Mouse (Mus musculus) neural tube, embryonic 10.5 days (tissue): ENCODE results near the gene E2f8.

ENCODE experiments used
- DNase-seq: peaks from one replicate; pipeline ENCODE4 v3.0.0-alpha.2; 2017; ENCODE audit warnings: low spot score; ENCODE audit errors: extremely low spot score

E2f8 gene

DNA sequence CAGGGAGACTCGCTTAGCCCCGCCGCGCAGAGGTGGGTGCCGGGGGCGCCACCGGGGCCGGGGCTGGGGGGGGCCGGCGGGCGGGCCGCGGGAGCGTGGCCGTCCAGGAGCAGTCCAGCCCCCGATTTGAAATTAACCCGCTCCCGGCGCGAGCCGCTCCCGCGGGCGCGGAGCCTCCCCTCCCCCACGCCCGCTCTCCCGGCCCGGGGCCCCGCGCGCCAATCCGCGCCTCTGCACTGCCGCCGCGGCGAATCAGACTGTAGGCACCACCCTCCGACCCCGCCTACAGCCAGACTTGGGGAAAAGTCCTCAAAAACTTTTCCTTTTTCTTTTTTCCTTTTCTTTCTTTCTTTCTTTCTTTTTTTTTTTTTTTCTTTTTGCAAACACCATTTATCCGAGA, at the start of gene E2f8:
E2f8 (minus strand) TSS at position 111 of the 400 bp plus-strand sequence.
- no peak for DNase-seq

DNA sequence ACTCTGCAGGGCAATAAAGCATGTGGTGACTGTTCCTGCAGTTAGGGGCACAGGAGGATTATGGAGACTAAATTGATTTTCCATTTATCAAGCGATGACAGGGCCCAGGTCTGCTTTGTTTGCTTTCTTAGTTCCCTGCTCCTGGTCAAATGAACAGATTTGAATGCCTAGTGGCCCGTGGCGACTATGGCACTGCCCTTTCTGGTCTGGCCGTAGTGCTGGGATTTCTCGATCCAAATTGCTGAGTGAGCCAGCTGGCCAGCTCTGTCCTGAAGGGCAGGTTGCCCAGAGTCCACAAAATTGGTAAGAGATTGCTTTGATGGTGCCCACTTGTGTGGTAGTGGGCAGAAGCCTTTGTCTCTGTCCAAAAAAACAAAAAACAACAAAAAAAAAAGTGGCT, 49.0 kb upstream of the E2f8 start:
- no peak for DNase-seq

DNA sequence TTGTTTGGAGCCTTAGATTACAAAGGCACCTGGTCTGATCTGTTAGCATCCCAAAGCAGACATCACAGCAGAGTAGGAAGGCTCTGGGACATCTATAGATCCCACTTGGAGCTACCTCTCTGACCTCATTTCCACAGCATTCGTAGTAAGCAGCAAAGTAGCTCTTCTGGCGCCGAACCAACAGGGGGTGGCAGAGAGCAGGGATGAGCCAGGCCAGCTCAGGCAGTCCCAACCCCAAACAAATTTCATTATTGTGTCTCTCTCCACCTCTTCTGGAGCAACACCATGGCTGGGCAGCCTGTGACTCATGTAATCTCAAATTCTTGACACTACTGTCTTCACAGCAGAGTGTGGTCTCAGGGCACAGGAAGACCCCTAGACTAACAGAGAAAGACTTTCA, 47.0 kb upstream of the E2f8 start:
- peak; percentile 67 for DNase-seq

DNA sequence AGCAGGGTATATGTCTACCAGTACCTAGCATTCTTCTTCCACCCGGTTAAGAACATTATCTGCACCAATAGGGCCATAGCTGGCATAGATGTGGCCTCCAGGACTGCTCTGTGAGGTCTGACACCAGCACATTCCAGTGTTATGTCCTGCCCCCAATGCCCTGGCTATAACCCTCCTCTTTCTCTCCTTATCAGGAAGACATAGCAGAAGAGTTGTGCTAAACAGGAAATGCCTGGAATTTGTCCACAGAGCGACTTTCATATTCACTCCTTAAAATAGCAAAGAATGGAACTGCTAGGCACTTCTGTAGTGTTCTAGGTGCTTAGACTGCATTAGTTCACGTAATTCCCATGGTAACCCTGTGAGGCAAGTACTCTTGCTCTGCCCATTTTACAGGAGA, 43.8 kb upstream of the E2f8 start:
- DNase-seq = no peak

DNA sequence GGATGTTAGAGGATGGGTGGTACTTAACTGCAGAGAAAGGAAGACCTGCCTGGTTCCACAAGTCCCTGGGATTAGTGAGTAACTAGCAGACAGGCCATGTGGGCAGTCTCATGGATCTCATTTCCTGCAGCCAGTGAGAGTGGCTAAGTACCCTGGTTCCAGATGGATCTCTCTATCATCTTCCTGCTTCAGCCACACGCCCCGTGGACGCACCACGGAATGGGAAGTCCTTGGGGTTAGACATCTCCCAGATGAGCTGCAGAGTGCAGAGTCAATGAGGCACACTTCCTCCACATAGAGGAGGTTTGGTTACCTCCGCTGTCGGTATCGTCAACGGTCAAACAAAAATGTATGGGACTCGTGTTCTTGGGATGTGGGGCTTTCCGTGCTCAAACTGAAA, 42.2 kb upstream of the E2f8 start:
- no peak for DNase-seq

DNA sequence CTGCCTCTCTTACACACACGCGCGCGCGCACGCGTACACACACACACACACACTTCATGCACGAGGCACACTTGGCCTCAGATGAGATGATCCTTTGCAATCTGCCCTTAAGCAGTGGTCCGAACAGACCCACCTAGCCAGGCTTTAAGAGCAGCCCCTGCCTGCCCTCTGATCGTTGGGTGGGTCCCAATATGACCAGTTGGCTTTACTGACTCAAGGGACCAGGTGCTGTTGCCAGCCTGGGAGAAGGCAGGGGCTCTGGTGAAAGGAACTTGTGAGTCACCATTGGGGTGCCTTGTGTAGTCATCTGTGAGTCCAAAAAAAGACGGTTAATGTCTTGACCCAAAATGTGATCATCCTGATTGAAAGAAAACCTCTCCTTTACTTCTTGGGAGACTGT, 37.0 kb upstream of the E2f8 start:
- DNase-seq = no peak

DNA sequence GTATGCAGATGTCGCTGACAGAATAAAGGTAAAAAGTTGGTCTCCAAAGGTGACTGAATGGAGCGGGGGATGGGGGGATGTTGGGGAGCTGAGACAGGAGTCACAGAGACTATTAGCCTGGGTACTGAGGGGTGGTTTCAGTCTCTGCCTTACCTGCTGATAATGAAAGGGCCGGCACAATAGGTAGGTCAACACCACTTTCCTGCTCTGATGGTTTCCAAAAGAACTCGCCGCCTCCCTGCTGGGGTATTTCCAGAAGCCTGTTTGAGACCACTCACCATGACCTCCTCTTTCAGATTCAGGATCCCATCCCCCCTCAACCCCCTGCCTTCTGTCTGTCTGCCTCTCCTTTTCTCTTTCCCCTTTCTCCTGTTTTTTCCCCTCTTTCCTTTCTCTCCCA, 36.6 kb upstream of the E2f8 start:
- DNase-seq = no peak

DNA sequence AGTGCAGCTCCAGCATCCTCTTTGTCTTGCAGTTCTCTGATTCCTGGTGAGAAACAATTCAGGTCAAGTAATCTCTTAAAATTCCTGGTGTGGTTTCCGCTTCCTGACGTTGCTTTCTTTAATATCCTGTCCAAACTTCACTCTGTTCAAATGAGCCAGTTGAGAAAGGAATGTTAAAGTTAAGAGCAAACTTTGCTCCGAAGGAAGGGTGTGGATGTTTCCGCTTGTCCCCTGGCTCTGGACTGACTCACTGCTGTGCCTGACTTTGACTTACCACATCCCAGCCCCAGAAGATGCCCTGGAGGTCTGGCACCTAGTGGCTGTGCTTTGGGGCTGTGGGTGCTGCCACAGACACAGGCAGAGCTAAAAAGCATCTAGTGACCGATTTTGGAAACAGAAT, 36.1 kb upstream of the E2f8 start:
- no peak for DNase-seq

DNA sequence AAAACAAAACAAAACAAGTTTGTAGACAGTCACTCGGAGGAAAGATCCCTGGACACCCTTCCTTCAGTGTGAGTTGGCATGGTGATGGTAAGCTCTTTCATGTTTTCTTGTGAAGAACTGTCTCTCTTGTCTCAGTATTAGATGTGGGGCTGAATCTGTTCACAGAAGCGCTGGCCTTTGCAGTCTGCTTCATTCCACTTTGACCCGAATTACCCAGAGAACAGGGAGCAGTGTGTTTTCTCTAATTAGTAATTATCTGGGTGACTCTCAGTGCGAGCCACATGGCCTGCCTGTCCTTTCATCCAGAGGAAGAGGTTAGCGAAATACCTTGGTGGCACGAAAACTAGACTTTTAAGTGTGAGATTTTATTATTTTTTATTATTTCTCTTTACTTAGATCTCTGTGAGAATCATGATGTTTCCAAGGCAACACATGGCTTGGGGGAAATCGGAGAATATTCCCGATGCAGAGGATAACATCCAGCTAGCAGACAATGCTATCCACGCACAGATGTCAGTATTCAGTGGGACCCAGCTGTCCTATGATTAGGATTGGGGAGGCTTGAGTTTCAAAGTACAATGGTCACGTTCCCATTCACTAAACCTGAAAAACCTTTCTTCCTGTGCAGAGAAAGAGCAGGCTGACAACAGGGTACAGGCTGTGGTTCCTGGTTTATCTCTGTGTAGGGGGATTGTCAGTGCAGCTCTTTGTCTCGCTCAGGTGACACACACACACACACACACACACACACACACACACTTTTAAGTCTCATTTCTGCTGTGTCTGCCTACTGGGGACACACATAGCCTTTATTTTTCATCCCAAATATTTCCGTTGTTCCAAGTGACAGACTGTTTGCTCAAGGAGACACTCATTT, 33.5 kb upstream of the E2f8 start:
- DNase-seq = no peak

DNA sequence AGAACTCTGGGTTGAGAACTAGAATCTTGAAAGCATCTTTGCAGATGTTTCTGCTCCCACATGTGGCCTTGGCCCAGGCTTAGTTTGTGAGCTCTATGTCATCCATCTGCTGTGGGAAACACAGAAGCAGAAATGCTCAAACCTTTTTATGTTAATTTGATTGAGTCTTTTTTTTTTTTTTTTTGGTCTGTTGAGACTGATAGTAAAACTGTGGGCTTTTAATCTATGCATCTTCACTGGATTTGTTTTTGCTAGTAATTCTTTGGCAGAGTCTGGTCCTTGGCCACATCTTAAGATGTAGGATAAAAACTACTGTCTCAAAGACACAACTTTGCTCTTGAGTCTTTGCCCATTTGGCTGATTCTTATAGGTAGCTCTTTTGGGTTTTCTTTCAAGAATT, 29.8 kb upstream of the E2f8 start:
- DNase-seq = no peak

DNA sequence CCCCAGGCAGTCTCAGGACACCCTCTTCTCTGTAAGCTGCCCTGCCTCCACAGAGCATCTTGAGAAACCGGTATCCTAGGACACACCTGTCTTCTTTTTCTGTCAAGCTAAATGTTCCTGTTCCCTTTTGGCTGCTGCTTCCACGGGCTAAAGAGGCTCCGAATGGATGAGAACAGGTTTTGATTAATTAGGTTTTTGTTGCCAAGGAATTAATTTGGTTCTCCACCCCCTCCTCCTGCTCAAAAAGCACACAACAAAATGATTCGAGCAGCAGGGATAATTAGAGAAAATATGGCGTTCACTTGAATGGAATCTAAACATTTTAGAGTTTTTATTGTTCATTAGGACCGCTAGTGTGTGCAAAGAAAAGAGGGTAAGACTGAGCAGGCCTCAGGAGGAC, 28.9 kb upstream of the E2f8 start:
- DNase-seq = no peak

DNA sequence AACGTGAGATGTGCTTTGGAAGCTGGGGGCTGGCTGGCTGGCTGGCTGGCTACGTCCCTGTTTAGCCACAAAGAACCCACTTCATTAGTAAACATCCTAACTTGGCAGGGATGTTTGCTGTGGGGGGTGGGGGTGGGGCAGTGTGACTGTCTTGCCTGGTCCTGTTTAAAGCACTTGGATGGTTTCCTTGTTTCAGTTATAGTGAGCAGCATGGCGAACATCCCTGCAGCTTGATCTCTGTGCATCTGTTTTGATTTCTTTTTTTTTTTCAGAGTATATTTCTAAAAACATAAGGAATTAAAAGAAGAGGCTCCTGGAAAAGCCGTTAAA, 27.9 kb upstream of the E2f8 start:
- no peak for DNase-seq

DNA sequence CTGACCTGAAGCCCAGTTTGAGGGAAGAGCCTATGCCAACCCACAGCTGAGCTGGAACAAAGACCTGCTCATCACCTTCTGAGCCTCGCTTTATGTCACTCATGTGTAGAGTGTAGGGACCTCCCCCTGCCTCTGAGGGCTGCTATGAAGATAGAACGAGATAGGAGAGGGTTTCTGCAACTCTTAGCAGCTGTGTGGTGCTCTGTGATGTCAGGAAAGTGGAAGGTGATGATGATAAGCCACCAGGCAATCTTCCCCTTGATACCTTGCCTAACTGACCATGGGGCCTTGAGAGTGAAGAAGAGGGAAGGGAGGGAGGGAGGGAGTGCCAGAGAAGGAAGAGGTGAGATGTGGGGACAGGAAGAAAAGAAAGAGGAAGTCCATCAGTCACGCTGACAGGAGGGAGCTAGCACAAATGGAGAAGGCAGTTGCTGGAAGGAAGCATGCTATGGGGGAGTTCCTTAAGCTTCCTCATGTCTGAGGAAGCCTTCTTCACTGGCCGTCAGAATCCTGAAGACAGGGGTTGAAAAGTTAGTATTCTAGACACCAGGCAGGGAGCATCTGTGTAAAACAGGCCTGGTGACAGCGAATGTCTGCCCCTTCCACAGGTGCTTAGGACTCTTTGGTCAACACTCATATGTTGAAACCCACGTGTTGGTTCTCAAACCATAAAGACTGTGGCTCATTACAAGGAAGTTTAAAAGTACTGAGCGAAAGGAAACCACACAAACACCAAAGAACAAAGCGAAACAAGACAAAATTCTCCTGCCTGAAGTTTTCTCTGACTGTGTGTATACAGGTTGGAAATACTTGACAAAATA, 27.3 kb upstream of the E2f8 start, which contains the start of gene Nav2:
Nav2 (plus strand) TSS at position 196 of the 821 bp plus-strand sequence.
- DNase-seq = no peak

DNA sequence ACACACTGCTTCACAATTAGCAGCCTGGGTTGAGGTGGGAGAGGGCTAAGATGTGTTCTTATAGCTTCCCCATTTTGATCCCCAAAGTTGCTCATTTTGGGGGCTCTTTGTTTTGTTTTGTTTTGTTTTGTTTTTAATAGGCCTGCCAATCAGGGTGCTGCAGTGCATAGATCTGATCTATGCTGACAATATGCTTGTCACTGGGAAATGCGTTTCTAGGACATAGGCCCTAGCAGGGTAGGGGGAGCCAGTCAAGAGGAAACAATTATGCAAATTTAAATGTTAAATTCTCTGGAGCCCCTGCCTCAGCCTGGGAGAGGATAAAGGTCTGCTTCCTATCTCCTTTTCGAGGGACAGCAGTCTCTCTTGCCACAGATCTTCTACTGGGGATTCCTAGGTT, 21.1 kb upstream of the E2f8 start:
- DNase-seq = no peak

DNA sequence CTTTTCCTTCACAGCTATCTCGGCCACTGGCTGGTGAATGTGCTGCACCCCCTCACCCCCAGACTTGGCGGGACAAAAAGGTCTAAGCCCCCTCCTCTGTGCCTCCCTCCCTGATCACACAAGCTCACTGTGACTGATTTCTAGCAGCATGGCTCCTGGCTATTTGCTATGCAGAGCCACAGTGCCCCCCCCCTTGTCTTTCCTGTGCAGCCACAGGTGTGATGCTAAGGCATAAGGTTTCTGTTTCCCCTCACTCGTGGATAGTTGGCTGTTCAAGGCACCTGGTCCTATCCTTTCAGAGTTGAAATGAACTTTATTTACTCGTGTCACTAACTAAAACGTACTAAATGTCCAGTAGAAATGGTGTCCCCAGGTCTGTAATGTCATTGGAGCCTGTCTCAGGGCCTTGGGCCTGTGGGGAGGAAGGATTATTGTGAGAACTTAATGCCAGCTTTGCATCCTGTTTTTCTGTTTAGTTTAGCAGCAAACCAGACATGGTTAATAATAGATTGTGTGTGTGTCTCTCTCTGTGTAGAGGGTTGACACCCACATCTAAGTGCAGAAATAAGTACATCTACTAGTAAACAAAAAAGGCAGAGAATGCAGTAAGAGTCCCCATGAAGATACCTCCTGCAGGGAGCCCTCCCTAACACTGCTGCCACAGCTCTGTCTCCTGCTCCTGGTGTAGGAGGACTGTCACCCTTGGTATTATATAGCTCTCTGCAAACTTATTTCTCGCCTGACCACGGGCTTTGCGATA, 19.2 kb upstream of the E2f8 start:
- DNase-seq = no peak

DNA sequence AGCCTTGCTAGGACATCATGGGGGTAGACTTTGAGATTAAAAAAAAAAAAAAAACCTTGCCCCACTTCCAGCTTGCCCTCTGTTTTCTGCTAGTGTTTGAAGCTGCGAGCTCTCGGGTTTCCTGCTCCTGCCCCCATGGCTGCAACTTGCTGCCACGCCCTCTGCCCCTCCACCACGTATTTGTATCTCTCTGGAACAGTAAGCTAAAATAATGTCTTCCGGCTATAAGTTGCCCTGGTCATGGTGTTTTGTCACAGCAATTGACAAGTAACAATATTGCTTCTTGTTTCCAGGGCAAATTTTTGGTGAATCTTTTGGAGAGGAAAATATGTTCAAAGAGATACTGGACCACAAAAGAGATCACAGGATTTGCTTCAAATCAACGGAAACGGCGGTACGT, 17.0 kb upstream of the E2f8 start:
- DNase-seq = no peak

DNA sequence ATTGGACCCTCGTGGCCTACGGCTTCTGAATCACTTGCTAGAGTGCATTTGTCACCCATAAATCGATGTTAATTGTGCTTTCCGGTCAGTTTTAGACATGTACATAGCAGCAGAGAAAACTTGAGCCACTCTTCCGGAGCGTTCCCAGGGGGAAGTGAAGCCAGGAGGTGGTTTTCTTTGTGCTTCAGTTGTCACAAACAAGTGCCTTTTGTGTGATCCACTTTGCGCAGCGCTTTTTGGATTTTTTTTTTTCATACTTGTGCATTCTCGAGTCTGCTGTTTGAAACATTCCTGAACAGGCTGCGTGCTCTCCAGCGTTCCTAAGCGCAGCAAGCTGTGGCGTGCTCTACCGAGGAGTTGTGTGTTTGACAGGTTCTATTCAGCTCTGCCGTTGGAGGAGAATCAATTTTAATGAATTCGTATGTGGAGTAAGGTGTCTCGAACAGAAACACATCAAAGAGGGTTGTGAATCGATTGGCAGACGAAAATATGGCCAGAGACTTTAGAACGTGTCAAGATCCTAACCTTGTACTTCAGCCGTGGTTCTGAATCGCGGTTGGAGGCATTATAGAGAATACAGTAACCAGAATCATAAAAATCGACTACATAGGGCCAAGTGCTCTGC, 16.3 kb upstream of the E2f8 start:
- no peak for DNase-seq

DNA sequence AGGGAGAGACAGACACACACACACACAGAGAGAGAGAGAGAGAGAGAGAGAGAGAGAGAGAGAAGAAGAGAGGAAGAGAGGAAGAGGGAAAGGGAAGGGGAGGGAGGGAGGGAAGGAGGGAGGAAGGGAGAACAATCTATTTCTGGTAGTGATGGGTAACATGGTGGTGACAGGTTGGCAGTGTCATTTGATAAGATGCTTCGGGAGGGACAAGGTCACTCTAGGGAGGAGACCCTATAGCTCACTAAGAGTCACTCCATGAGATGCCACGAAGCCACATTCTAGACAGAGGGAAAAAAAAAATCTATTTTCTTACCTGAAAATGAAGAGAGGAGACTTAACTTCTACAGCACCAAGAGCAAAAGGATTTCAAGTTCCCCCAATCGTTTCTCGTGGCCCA, 14.7 kb upstream of the E2f8 start:
- DNase-seq = no peak

DNA sequence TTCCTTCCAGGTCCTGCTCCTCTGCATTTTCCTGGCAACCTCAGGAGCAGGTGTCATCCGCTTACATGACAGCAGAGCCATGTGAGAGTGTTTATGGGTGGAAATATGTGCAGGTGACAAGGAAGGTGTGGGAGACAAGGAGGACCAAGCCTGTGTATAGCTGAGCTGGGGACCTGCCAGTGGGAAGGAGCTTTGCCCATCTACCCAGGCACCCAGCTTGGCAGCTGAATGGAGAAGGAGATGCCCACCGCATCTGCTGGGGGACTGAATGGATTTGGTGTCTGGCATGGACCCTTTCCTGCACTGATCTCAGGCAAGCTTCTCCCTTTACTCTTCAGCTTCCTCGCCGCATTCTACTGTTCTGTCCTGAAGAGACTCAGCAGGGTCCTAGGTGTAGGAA, 14.1 kb upstream of the E2f8 start:
- no peak for DNase-seq

DNA sequence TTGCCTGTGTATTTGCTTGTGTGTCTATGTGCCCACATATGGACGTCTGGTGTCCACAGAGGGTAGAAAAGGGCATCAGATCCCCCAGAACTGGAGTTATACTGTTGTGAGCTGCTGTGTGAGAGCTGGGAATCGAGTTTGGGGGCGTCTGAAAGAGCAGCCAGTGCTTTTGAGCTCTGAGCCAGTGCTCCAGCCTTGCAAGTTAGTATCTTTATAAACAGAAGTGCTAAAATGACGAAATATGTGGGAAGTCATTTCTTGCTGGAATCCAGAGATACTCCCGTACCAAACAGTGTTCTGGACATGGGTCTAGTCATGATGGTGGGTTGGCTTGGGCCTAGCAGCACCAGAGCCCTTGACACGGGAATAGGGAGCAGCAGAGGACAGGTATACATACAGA, 13.4 kb upstream of the E2f8 start:
- no peak for DNase-seq

DNA sequence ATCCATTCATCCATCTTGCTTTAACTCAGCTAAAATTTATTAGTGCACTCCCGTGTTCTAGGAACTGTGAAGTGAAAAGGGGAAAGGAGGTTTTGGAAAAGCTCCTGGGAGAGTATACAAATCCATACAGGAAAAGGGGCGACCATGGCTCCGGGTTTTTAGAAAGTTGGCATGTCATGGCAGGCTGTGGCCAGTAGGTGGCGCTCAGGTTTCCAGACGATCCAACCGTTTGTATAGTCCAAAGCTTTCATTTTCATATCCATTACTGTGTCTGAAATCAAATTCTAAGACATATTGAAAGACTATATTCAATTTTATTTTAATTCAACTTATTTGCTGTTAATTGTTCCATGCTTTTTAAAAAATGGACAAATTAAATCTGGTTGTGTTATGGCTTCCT, 12.8 kb upstream of the E2f8 start:
- peak; percentile 75 for DNase-seq

DNA sequence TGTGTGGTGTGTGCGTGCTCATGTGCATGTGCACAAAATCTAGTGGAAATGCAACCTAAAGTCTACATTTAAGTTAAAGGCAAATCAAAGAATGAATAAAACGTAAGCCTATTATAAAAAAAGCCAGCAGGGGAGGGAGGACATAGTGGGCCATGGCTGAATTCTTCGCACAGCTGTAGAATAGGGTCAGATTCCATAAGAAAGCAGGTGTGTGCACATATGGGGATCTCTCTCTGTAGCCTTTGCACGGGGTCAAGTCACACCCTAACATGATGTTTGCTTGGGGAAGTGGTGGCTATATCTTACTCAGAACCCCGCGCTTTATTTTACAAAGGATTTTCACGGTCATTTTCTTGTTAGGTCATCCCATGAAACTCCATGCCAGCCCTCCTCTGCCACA, 11.7 kb upstream of the E2f8 start:
- no peak for DNase-seq
